Mouse (Mus musculus): ENCODE results near the gene Ulk4. TPM values are rescaled to one million over a fixed set of nuclear protein-coding genes. Genes with fewer than 3 reads are reported as not detected.

Ulk4 gene
- polyA plus RNA-seq, 1 experiment from 2014 or later = 134 TPM

Small RNA genes lying within 50 kb of the gene (microRNA-seq; reads per million reads assigned to microRNA genes)
- not detected for gene Mir7090

Other genes with a start within 250 kb of the Ulk4 start
- gene Trak1, start 20.3 kb upstream of the Ulk4 start, polyA plus RNA-seq (2014; fragmentation: Nextera tagmentation; extraction: Ambion mirVana) = 18.3 and 21.9 TPM in 2 replicates
- 2.6 and 3.0 TPM in 2 replicates for gene Cck, start 218.5 kb upstream of the Ulk4 start, polyA plus RNA-seq (2014; fragmentation: Nextera tagmentation; extraction: Ambion mirVana)